Mouse (Mus musculus): ENCODE results near the gene Fam118b. TPM values are rescaled to one million over a fixed set of nuclear protein-coding genes. Genes with fewer than 3 reads are reported as not detected.
A peak's percentile ranks its signal among the peaks of the same experiment; 100 is the strongest.

The Fam118b gene
- 10 to 100 TPM; 23.9 to 32.9 (median 27.7) TPM for total RNA-seq (2022)

GRCm38 (mm10) chr9:35267146-35267975 is at the start of gene Fam118b, which contains the start of gene Rpusd4:
Fam118b (minus strand) TSS chr9:35267805.
Rpusd4 (plus strand) TSS chr9:35267865.
- DNase-seq (ENCODE audit: low spot score in 2 of 2): peak; percentile 86 to 94

- no peak for DNase-seq (ENCODE audit: low spot score in 2 of 2)
These were observed 49.2 kb upstream of the Fam118b start for GRCm38 (mm10) chr9:35316771-35317211.

- DNase-seq (ENCODE audit: low spot score in 2 of 2): no peak
These were observed 46.6 kb upstream of the Fam118b start for GRCm38 (mm10) chr9:35314254-35314653.

GRCm38 (mm10) chr9:35313601-35314000 is 46.0 kb upstream of the Fam118b start:
- DNase-seq (ENCODE audit: low spot score in 2 of 2): no peak

GRCm38 (mm10) chr9:35312516-35312915 is 44.9 kb upstream of the Fam118b start:
- no peak for DNase-seq (ENCODE audit: low spot score in 2 of 2)

GRCm38 (mm10) chr9:35310377-35310776 is 42.8 kb upstream of the Fam118b start:
- DNase-seq (ENCODE audit: low spot score in 2 of 2): no peak

GRCm38 (mm10) chr9:35307461-35307860 is 39.9 kb upstream of the Fam118b start:
- DNase-seq (ENCODE audit: low spot score in 2 of 2): peak; percentile 33 to 39

GRCm38 (mm10) chr9:35302172-35302571 is 34.6 kb upstream of the Fam118b start:
- no peak for DNase-seq (ENCODE audit: low spot score in 2 of 2)

GRCm38 (mm10) chr9:35297791-35298190 is 30.2 kb upstream of the Fam118b start:
- no peak for DNase-seq (ENCODE audit: low spot score in 2 of 2)

GRCm38 (mm10) chr9:35293465-35293864 is 25.9 kb upstream of the Fam118b start:
- no peak for DNase-seq (ENCODE audit: low spot score in 2 of 2)

GRCm38 (mm10) chr9:35290916-35291315 is 23.3 kb upstream of the Fam118b start:
- no peak for DNase-seq (ENCODE audit: low spot score in 2 of 2)

GRCm38 (mm10) chr9:35290417-35290816 is 22.8 kb upstream of the Fam118b start:
- DNase-seq (ENCODE audit: low spot score in 2 of 2): no peak

GRCm38 (mm10) chr9:35289992-35290391 is 22.4 kb upstream of the Fam118b start:
- DNase-seq (ENCODE audit: low spot score in 2 of 2): no peak

GRCm38 (mm10) chr9:35286351-35286750 is 18.7 kb upstream of the Fam118b start:
- no peak for DNase-seq (ENCODE audit: low spot score in 2 of 2)

GRCm38 (mm10) chr9:35284351-35284750 is 16.7 kb upstream of the Fam118b start:
- DNase-seq (ENCODE audit: low spot score in 2 of 2): no peak

GRCm38 (mm10) chr9:35283415-35284069 is 15.9 kb upstream of the Fam118b start:
- no peak for DNase-seq (ENCODE audit: low spot score in 2 of 2)

GRCm38 (mm10) chr9:35282851-35283200 is 15.2 kb upstream of the Fam118b start:
- DNase-seq (ENCODE audit: low spot score in 2 of 2): no peak

GRCm38 (mm10) chr9:35282006-35282850 is 14.6 kb upstream of the Fam118b start:
- DNase-seq (ENCODE audit: low spot score in 2 of 2): peak in 1 of 2 experiments; percentile 69

GRCm38 (mm10) chr9:35278451-35278850 is 10.8 kb upstream of the Fam118b start:
- no peak for DNase-seq (ENCODE audit: low spot score in 2 of 2)

GRCm38 (mm10) chr9:35277855-35278365 is 10.3 kb upstream of the Fam118b start:
- DNase-seq (ENCODE audit: low spot score in 2 of 2): no peak

GRCm38 (mm10) chr9:35267976-35268715 is 541 bp upstream of the Fam118b start:
- no peak for DNase-seq (ENCODE audit: low spot score in 2 of 2)
